Mouse (Mus musculus): ENCODE measurements around the gene Npdc1. TPM values are rescaled to one million over a fixed set of nuclear protein-coding genes. Genes with fewer than 3 reads are reported as not detected.

The Npdc1 gene
- 199 and 234 TPM in 2 replicates for total RNA-seq (2014; rRNA removed)
- polyA plus RNA-seq (2015; fragmentation: Nextera tagmentation; extraction: Ambion mirVana): 470 and 481 TPM in 2 replicates

DNA sequence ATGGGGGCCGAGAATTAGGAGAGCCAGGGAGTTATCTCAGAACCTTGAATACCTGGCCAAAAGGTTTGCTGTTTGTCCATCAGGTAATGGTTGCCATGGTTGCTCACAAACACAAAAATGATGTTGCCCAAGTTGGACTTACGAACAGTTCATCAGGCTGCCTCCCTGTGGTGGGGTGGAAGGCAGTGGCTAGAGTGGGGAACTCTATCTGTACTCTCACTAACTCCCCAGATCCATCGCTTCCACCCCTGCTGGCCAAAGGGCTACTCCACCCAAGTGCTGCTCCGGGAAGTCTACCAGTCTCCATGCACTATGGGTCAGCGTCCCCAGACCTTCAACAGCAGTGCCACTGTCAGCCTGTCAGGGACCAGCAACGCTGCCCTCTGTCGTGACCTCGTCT lies at the start of gene Npdc1:
Gene Npdc1 (plus strand): TSS at position 301 of the 400 bp plus-strand sequence.
- DNase-seq (ENCODE audit: low spot score): no peak
- no peak for ATAC-seq (ENCODE audit: low FRiP score)
- H3K27ac ChIP-seq (ENCODE audit: low read depth, low read length): no peak within 1 kb of the TSS
- no peaks in the 10 kb centered on the region for H3K36me3 ChIP-seq (ENCODE audit: insufficient read depth, low read length)
- H3K27me3 ChIP-seq (ENCODE audit: insufficient read depth, low read length): peaks cover 40% of the 10 kb centered on the region
- no peak within 1 kb of the TSS for H3K9ac ChIP-seq (replicated peaks; ENCODE audit: low read length, poor library complexity, severe bottlenecking)
- TF ChIP-seq CTCF (IDR thresholded peaks at IDR 0.05): no peak
- no peaks in the 10 kb centered on the region for H3K9me3 ChIP-seq (ENCODE audit: low read length)
- no peak within 1 kb of the TSS for H3K4me2 ChIP-seq (ENCODE audit: low read depth, low read length, poor library complexity, severe bottlenecking)
- WGBS: 77% methylated on average over 8 of the region's 8 CpGs
- H3K4me3 ChIP-seq (ENCODE audit: low read depth, low read length): no peak within 1 kb of the TSS
- peaks cover 15% of the 10 kb centered on the region for H3K4me1 ChIP-seq (ENCODE audit: insufficient read depth, low read length)

DNA sequence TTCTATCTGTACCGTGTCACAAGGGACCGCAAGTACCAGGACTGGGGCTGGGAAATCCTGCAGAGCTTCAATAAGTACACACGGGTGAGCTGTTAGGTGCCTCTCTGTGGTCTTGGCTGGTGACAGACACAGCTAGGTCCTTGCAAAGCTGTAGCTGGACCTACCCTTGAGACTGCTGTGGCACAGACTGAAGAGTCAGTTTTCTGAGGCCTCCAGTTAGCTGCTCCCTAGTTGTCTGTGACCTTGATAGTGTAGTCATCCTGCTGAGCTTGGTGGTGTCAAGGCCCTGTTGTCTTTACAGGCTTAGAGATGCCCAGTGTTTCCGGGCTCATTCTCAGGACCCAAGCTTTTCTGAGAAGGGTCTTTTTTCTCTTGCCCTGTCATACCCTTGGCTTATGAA lies 49.7 kb upstream of the Npdc1 start:
- DNase-seq (ENCODE audit: low spot score) (no peak), ATAC-seq (ENCODE audit: low FRiP score) (no peak)
- Histone ChIP-seq H3K4me3 (ENCODE audit: low read depth, low read length) (no peak overlapping the region), H3K27me3 (ENCODE audit: insufficient read depth, low read length) (no peaks in the 10 kb centered on the region), H3K36me3 (ENCODE audit: insufficient read depth, low read length) (peaks cover 73% of the 10 kb centered on the region), H3K27ac (ENCODE audit: low read depth, low read length) (no peak overlapping the region), H3K9me3 (ENCODE audit: low read length) (no peaks in the 10 kb centered on the region), H3K9ac (replicated peaks; ENCODE audit: low read length, poor library complexity, severe bottlenecking) (no peak overlapping the region), H3K4me1 (ENCODE audit: insufficient read depth, low read length) (no peaks in the 10 kb centered on the region), H3K4me2 (ENCODE audit: low read depth, low read length, poor library complexity, severe bottlenecking) (no peak overlapping the region)
- no peak for TF ChIP-seq CTCF (IDR thresholded peaks at IDR 0.05)
- WGBS: 94% methylated on average over 4 of the region's 4 CpGs

DNA sequence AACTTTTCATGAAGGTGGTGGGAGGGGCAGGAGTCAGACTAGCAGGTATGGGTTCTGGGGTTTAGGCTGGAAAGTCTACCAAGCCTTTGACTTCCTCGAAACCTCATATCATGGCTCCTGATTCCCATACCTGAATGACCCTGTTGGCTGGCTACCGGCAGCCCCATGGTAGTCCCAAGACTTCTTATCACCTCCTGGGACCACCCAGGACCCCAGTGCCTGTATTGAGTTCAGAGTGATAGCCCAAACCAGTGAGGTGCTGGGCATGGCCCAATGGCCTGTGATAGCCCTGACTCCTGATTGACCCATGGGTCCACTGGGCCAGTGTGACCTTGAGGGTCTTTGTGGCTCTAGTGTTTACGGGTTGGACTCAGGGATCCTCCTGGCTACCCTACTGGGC lies 48.5 kb upstream of the Npdc1 start:
- Histone ChIP-seq H3K9ac (replicated peaks; ENCODE audit: low read length, poor library complexity, severe bottlenecking) (no peak overlapping the region), H3K27ac (ENCODE audit: low read depth, low read length) (no peak overlapping the region), H3K9me3 (ENCODE audit: low read length) (no peaks in the 10 kb centered on the region), H3K4me1 (ENCODE audit: insufficient read depth, low read length) (peaks cover 9% of the 10 kb centered on the region; the same call in 1 of the 2 replicates), H3K27me3 (ENCODE audit: insufficient read depth, low read length) (no peaks in the 10 kb centered on the region), H3K4me3 (ENCODE audit: low read depth, low read length) (no peak overlapping the region), H3K36me3 (ENCODE audit: insufficient read depth, low read length) (peaks cover 63% of the 10 kb centered on the region), H3K4me2 (ENCODE audit: low read depth, low read length, poor library complexity, severe bottlenecking) (no peak overlapping the region)
- ATAC-seq (ENCODE audit: low FRiP score) (no peak), DNase-seq (ENCODE audit: low spot score) (no peak)
- no peak for TF ChIP-seq CTCF (IDR thresholded peaks at IDR 0.05)
- WGBS: 98% methylated on average over 3 of the region's 3 CpGs

DNA sequence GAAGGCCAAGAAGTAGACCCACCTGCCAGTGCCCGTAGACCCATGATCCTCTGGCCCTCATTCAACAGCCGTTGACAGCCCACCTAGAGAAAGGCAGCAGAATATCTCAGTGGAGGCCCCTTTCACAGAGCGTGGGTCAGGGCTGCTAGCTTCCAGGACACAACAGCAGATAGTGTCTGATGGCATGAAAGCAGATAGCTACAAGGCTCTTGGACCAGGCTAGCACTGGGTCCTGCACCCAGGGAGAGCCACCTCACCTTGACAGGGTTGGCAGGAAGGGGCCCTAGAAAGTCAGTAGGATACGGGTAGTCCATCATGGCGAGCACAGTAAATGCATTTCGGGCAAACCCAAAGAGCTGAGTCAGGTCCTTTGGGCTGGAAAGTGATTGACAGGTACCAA lies 44.9 kb upstream of the Npdc1 start:
- H3K27ac ChIP-seq (ENCODE audit: low read depth, low read length): no peak overlapping the region
- no peak for DNase-seq (ENCODE audit: low spot score)
- no peak for TF ChIP-seq CTCF (IDR thresholded peaks at IDR 0.05)

DNA sequence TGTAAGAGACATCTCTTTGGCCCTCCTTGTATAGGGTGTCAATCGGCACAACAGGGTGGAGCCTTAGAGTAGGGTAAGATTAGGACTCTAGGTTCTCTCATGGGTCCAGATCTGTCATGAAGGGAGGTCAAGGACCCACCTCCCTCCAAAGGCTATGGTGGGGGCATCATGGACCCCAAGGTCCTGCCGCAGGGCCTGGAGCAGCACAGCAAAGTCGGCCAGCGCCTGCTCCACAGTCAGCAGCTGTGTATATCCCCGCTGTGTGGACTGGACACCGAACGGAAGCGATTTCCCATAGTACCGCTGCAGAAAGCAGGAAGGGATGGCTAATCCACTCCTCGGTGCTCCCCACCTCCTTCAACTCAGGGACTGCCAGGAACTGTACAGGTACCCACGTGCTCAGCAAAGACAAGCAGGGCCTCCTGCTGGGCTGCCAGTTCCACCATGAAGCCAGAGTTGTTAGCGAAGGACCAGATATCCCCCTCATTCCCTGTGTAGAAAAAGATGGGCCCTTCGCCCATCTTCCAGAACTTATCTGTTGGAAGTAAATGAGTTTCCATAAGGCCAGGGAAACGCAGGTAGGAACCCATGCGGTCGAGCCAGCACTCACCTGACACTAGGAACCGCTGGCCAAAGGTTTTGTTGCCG lies 43.6 kb upstream of the Npdc1 start:
- no peak for DNase-seq (ENCODE audit: low spot score)
- H3K36me3 ChIP-seq (ENCODE audit: insufficient read depth, low read length): peaks cover 20% of the 10 kb centered on the region
- TF ChIP-seq CTCF (IDR thresholded peaks at IDR 0.05): no peak
- H3K27ac ChIP-seq (ENCODE audit: low read depth, low read length): no peak overlapping the region
- no peak for ATAC-seq (ENCODE audit: low FRiP score)
- WGBS: 40% methylated on average over 18 of the region's 18 CpGs
- H3K4me2 ChIP-seq (ENCODE audit: low read depth, low read length, poor library complexity, severe bottlenecking): peak overlapping the region; percentile 92
- peak overlapping the region; percentile 46 for H3K4me3 ChIP-seq (ENCODE audit: low read depth, low read length)
- no peaks in the 10 kb centered on the region for H3K9me3 ChIP-seq (ENCODE audit: low read length)
- H3K9ac ChIP-seq (replicated peaks; ENCODE audit: low read length, poor library complexity, severe bottlenecking): peak overlapping the region; percentile 62
- peaks cover 14% of the 10 kb centered on the region; the same call in 1 of the 2 replicates for H3K4me1 ChIP-seq (ENCODE audit: insufficient read depth, low read length)
- no peaks in the 10 kb centered on the region for H3K27me3 ChIP-seq (ENCODE audit: insufficient read depth, low read length)

More for the DNA sequence above, 44.9 kb upstream of the Npdc1 start:
- Histone ChIP-seq H3K27me3 (ENCODE audit: insufficient read depth, low read length) (no peaks in the 10 kb centered on the region), H3K36me3 (ENCODE audit: insufficient read depth, low read length) (peaks cover 33% of the 10 kb centered on the region), H3K9me3 (ENCODE audit: low read length) (no peaks in the 10 kb centered on the region), H3K9ac (replicated peaks; ENCODE audit: low read length, poor library complexity, severe bottlenecking) (no peak overlapping the region), H3K4me1 (ENCODE audit: insufficient read depth, low read length) (peaks cover 14% of the 10 kb centered on the region; the same call in 1 of the 2 replicates), H3K4me2 (ENCODE audit: low read depth, low read length, poor library complexity, severe bottlenecking) (no peak overlapping the region), H3K4me3 (ENCODE audit: low read depth, low read length) (no peak overlapping the region)
- ATAC-seq (ENCODE audit: low FRiP score): no peak
- 89% methylated on average over 6 of the region's 6 CpGs for WGBS

DNA sequence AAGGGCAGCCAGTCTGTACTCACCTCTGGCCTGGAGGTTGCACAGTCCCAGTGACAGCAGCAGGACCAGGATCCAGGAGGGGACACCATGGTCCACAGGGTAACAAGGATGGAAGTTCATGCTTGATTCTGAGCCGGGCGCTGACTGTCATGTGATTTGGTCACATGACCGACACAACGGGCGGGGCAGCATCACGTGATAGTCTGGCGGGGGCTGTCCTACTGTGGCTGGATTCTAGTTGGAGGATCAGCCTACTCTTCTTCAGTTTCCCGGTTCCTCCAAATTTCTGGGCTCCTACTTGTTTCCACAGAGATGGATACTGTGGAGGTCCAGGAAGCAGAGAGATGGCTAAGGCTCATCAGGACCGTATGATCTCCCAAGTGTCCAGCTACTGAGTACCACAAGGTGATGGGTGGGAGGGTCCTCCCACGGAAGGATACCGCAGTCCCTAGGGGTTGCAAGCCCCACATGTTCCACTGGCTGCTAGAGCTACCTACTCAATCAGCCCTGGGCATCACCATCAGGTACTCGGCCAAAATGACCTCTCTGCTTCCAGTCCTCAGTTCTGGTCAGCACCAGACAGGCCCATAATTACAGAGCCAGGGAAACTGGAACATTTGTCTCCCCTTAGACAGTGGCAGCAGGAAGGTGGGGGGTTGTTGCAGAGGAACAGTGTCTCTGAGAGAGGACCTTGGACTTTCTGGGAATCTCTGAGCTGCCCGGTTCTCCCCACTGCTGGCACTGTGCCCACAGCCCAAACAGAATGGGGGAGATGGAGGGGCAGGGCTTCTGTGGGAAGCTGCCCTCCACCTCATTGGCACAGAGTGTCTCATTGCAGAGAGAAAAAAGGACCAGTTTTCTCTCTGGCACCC lies 42.7 kb upstream of the Npdc1 start, which contains the start of gene Dpp7:
Gene Dpp7 (minus strand): TSS at position 152 of the 872 bp plus-strand sequence.
- Histone ChIP-seq H3K36me3 (ENCODE audit: insufficient read depth, low read length) (peaks cover 11% of the 10 kb centered on the region), H3K9me3 (ENCODE audit: low read length) (no peaks in the 10 kb centered on the region), H3K4me2 (ENCODE audit: low read depth, low read length, poor library complexity, severe bottlenecking) (peak within 1 kb of the TSS; percentile 92), H3K9ac (replicated peaks; ENCODE audit: low read length, poor library complexity, severe bottlenecking) (peak within 1 kb of the TSS; percentile 62), H3K27ac (ENCODE audit: low read depth, low read length) (no peak within 1 kb of the TSS), H3K27me3 (ENCODE audit: insufficient read depth, low read length) (no peaks in the 10 kb centered on the region), H3K4me1 (ENCODE audit: insufficient read depth, low read length) (peaks cover 14% of the 10 kb centered on the region; the same call in 1 of the 2 replicates), H3K4me3 (ENCODE audit: low read depth, low read length) (peak within 1 kb of the TSS; percentile 46)
- no peak for TF ChIP-seq CTCF (IDR thresholded peaks at IDR 0.05)
- WGBS: 3% methylated on average over 13 of the region's 13 CpGs
- DNase-seq (ENCODE audit: low spot score) (peak; percentile 89), ATAC-seq (ENCODE audit: low FRiP score) (peak; percentile 79)

Data from midbrain, postnatal 0 days (tissue).